Mouse (Mus musculus): ENCODE measurements around the gene Pias1. TPM values are rescaled to one million over a fixed set of nuclear protein-coding genes. Genes with fewer than 3 reads are reported as not detected.
A peak's percentile ranks its signal among the peaks of the same experiment; 100 is the strongest.

The Pias1 gene
- total and polyA plus RNA-seq, 3 experiments: 7.7 to 21.5 TPM; not detected in 1

GRCm38 (mm10) chr9:62990134-62990533, 2.4 kb upstream of the Pias1 start:
- Histone ChIP-seq H3K36me3 (ENCODE audit: control insufficient read depth in 1 of 2, insufficient read depth in 2 of 2, low read length in 2 of 2) (no peaks in the 10 kb centered on the region; a peak in 1 of 4 replicates), H3K9ac (ENCODE audit: control insufficient read depth, low read depth, low read length, poor library complexity, severe bottlenecking) (no peak overlapping the region), H3K4me1 (ENCODE audit: control insufficient read depth in 1 of 2, insufficient read depth in 2 of 2, low read length in 2 of 2) (peaks cover 0 to 3% of the 10 kb centered on the region in 2 experiments), H3K9me3 (replicated peaks; ENCODE audit: insufficient read depth, low read length) (no peaks in the 10 kb centered on the region), H3K4me3 (ENCODE audit: control insufficient read depth in 1 of 2, insufficient read depth in 1 of 2, low read depth in 2 of 2, low read length in 2 of 2) (no peak overlapping the region), H3K27ac (ENCODE audit: control insufficient read depth, low read depth, low read length) (no peak overlapping the region), H3K27me3 (ENCODE audit: control insufficient read depth in 1 of 2, insufficient read depth in 2 of 2, low read length in 2 of 2) (peaks cover under 1 to 5% of the 10 kb centered on the region in 2 experiments), H3K79me2 (ENCODE audit: control insufficient read depth, insufficient read depth, low read length, poor library complexity) (no peaks in the 10 kb centered on the region)
- peak; percentile 51 for DNase-seq (ENCODE audit: low read depth, low spot score)
- TF ChIP-seq USF2 (IDR thresholded peaks at IDR 0.05; ENCODE audit: borderline replicate concordance in 1 of 2, insufficient read depth in 1 of 2, low read depth in 1 of 2, low read length in 2 of 2) (no peak), RCOR1 (IDR thresholded peaks at IDR 0.05; ENCODE audit: low read depth, low read length) (0 out of 2 replicates have a peak, but pooled peaks have one; percentile 11), MAZ (IDR thresholded peaks at IDR 0.05; ENCODE audit: low read depth, low read length) (no peak), POLR2AphosphoS5 (IDR thresholded peaks at IDR 0.05; ENCODE audit: borderline replicate concordance, low read depth, low read length) (no peak), CTCF (IDR thresholded peaks at IDR 0.05 in 2 of 3, conservative IDR thresholded peaks at IDR 0.05 in 1 of 3; ENCODE audit: control insufficient read depth in 1 of 3, insufficient read depth in 1 of 3, low read depth in 2 of 3, low read length in 3 of 3, poor library complexity in 1 of 3, severe bottlenecking in 1 of 3) (no peak), ZNF384 (IDR thresholded peaks at IDR 0.05; ENCODE audit: low read depth, low read length) (no peak), EP300 (IDR thresholded peaks at IDR 0.05; ENCODE audit: low read depth in 1 of 2, low read length in 2 of 2) (peak; percentile 39 to 52; a peak in 2 of 4 replicates), GATA1 (IDR thresholded peaks at IDR 0.05; ENCODE audit: low read depth, low read length) (peak; percentile 68; the same call in 1 of the 2 replicates), TAL1 (IDR thresholded peaks at IDR 0.05; ENCODE audit: low read length) (no peak), CHD2 (IDR thresholded peaks at IDR 0.05; ENCODE audit: low read length) (no peak), NRF1 (IDR thresholded peaks at IDR 0.05; ENCODE audit: insufficient read depth, low read depth, low read length, poor library complexity, severe bottlenecking) (no peak), TBP (IDR thresholded peaks at IDR 0.05; ENCODE audit: low read depth, low read length) (no peak), ZC3H11A (IDR thresholded peaks at IDR 0.05; ENCODE audit: low read depth, low read length) (no peak), ETS1 (IDR thresholded peaks at IDR 0.05; ENCODE audit: low read depth, low read length) (no peak), POLR2A (IDR thresholded peaks at IDR 0.05; ENCODE audit: control insufficient read depth in 1 of 2, insufficient read depth in 1 of 2, low read depth in 1 of 2, low read length in 2 of 2, poor library complexity in 1 of 2) (no peak), USF1 (IDR thresholded peaks at IDR 0.05; ENCODE audit: low read depth, low read length) (no peak)

- Histone ChIP-seq H3K9me3 (replicated peaks; ENCODE audit: insufficient read depth, low read length) (no peaks in the 10 kb centered on the region), H3K4me3 (ENCODE audit: control insufficient read depth in 1 of 2, insufficient read depth in 1 of 2, low read depth in 2 of 2, low read length in 2 of 2) (peak overlapping the region; percentile 94 to 97), H3K79me2 (ENCODE audit: control insufficient read depth, insufficient read depth, low read length, poor library complexity) (peaks cover 33% of the 10 kb centered on the region), H3K4me1 (ENCODE audit: control insufficient read depth in 1 of 2, insufficient read depth in 2 of 2, low read length in 2 of 2) (peaks cover 0 to 16% of the 10 kb centered on the region in 2 experiments; a peak in 3 of 4 replicates), H3K27me3 (ENCODE audit: control insufficient read depth in 1 of 2, insufficient read depth in 2 of 2, low read length in 2 of 2) (no peaks in the 10 kb centered on the region), H3K27ac (ENCODE audit: control insufficient read depth, low read depth, low read length) (peak overlapping the region; percentile 84), H3K9ac (ENCODE audit: control insufficient read depth, low read depth, low read length, poor library complexity, severe bottlenecking) (peak overlapping the region; percentile 97), H3K36me3 (ENCODE audit: control insufficient read depth in 1 of 2, insufficient read depth in 2 of 2, low read length in 2 of 2) (peaks cover 0 to 26% of the 10 kb centered on the region in 2 experiments; a peak in 3 of 4 replicates)
- peak; percentile 96 for DNase-seq (ENCODE audit: low read depth, low spot score)
- TF ChIP-seq ZC3H11A (IDR thresholded peaks at IDR 0.05; ENCODE audit: low read depth, low read length) (no peak), TCF12 (IDR thresholded peaks at IDR 0.05; ENCODE audit: low read depth, low read length) (peak; percentile 54; the same call in 1 of the 2 replicates), GABPA (IDR thresholded peaks at IDR 0.05; ENCODE audit: low read depth, low read length) (no peak), UBTF (IDR thresholded peaks at IDR 0.05; ENCODE audit: borderline replicate concordance, insufficient read depth, low read depth, low read length) (no peak), USF2 (IDR thresholded peaks at IDR 0.05; ENCODE audit: borderline replicate concordance in 1 of 2, insufficient read depth in 1 of 2, low read depth in 1 of 2, low read length in 2 of 2) (no peak), POLR2AphosphoS5 (IDR thresholded peaks at IDR 0.05; ENCODE audit: borderline replicate concordance, low read depth, low read length) (no peak), MAX (IDR thresholded peaks at IDR 0.05; ENCODE audit: low read length) (no peak; the same call in 1 of the 2 replicates), ZMIZ1 (IDR thresholded peaks at IDR 0.05; ENCODE audit: low read depth, low read length) (peak; percentile 79), ELF1 (IDR thresholded peaks at IDR 0.05; ENCODE audit: low read depth, low read length) (peak; percentile 71), JUND (IDR thresholded peaks at IDR 0.05; ENCODE audit: low read depth, low read length) (no peak), MEF2A (IDR thresholded peaks at IDR 0.05; ENCODE audit: extremely low read depth, insufficient replicate concordance, low read depth, low read length, poor library complexity, severe bottlenecking) (no peak), ZKSCAN1 (IDR thresholded peaks at IDR 0.05; ENCODE audit: low read depth, low read length) (no peak), MYB (IDR thresholded peaks at IDR 0.05; ENCODE audit: low read depth, low read length) (peak; percentile 58), POLR2AphosphoS2 (IDR thresholded peaks at IDR 0.05; ENCODE audit: low read length) (peak; percentile 81), KAT2A (conservative IDR thresholded peaks at IDR 0.05; ENCODE audit: low read depth, low read length) (no peak), RAD21 (IDR thresholded peaks at IDR 0.05; ENCODE audit: low read depth, low read length) (no peak), ZNF384 (IDR thresholded peaks at IDR 0.05; ENCODE audit: low read depth, low read length) (no peak), CHD2 (IDR thresholded peaks at IDR 0.05; ENCODE audit: low read length) (peak; percentile 25; the same call in 1 of the 2 replicates), USF1 (IDR thresholded peaks at IDR 0.05; ENCODE audit: low read depth, low read length) (no peak), MXI1 (IDR thresholded peaks at IDR 0.05; ENCODE audit: low read depth, low read length) (peak; percentile 59)
These were observed 6.9 kb downstream of the Pias1 start for GRCm38 (mm10) chr9:62980777-62981202.

Measured in MEL (cell line).